Mouse (Mus musculus) forebrain, embryonic 12.5 days (tissue): ENCODE measurements around the gene Cyp4f39. TPM values are rescaled to one million over a fixed set of nuclear protein-coding genes. Genes with fewer than 3 reads are reported as not detected.

Experiments
- ATAC-seq: fragments of 200-750 bp; cut with Nextera tagmentation; 2 replicates; pipeline ENCODE4 v1.8.0; 2017; ENCODE audit warnings: moderate TSS enrichment; ENCODE audit not compliant: low FRiP score
- H3K27ac ChIP-seq: fragments of 300-500 bp; sonication (generic); 2 replicates; pipeline ENCODE4 v1.5.1; 2016; ENCODE audit warnings: mild to moderate bottlenecking
- H3K27me3 ChIP-seq: fragments of 300-500 bp; sonication (generic); 2 replicates; pipeline ENCODE4 v1.6.1; 2016; ENCODE audit warnings: mild to moderate bottlenecking
- H3K36me3 ChIP-seq: fragments of 300-500 bp; sonication (generic); replicated peaks from 2 replicates; pipeline ENCODE4 v1.6.1; 2016; ENCODE audit warnings: mild to moderate bottlenecking
- H3K4me1 ChIP-seq: fragments of 300-500 bp; sonication (generic); 2 replicates; pipeline ENCODE4 v1.6.1; 2016
- H3K4me2 ChIP-seq: fragments of 300-500 bp; sonication (generic); 2 replicates; pipeline ENCODE4 v1.6.1; 2016; ENCODE audit warnings: mild to moderate bottlenecking, moderate library complexity
- H3K4me3 ChIP-seq: fragments of 300-500 bp; sonication (generic); replicated peaks from 2 replicates; pipeline ENCODE4 v1.5.1; 2016; ENCODE audit warnings: mild to moderate bottlenecking
- H3K9ac ChIP-seq: fragments of 300-500 bp; sonication (generic); 2 replicates; pipeline ENCODE4 v1.6.1; 2016; ENCODE audit warnings: mild to moderate bottlenecking
- H3K9me3 ChIP-seq: fragments of 300-500 bp; sonication (generic); 2 replicates; pipeline ENCODE4 v1.6.1; 2016
- WGBS: fragments of 180-500 bp; shearing (Covaris S2); methylation state at CpG from one replicate; pipeline ENCODE4 v1.1.7; 2016; 5-methylcytosine and 5-hydroxymethylcytosine counted together
- polyA plus RNA-seq: library from polyadenylated mRNA; unstranded; fragments of >200 nt; fragmentation: Nextera tagmentation; extraction: Ambion mirVana; gene quantifications from 2 replicates; pipeline ENCODE4 v1.2.1, GENCODE M21; 2016

Cyp4f39 gene
- polyA plus RNA-seq, 1 experiment from 2014 or later: 0.22 TPM

GRCm38 (mm10) chr17:32437106-32437505 lies 15.4 kb upstream of the Cyp4f39 start:
- no peak overlapping the region for H3K4me2 ChIP-seq
- H3K27me3 ChIP-seq: peaks cover 4% of the 10 kb centered on the region; the same call in 1 of the 2 replicates
- WGBS: 96% methylated on average over 4 of the region's 4 CpGs
- no peaks in the 10 kb centered on the region for H3K9me3 ChIP-seq
- H3K4me1 ChIP-seq: no peaks in the 10 kb centered on the region
- H3K9ac ChIP-seq: no peak overlapping the region
- no peak overlapping the region for H3K4me3 ChIP-seq
- H3K36me3 ChIP-seq: no peaks in the 10 kb centered on the region
- H3K27ac ChIP-seq: no peak overlapping the region
- no peak for ATAC-seq

- Histone ChIP-seq H3K36me3 (no peaks in the 10 kb centered on the region), H3K4me3 (no peak overlapping the region), H3K4me1 (no peaks in the 10 kb centered on the region), H3K27ac (no peak overlapping the region), H3K4me2 (no peak overlapping the region), H3K9ac (no peak overlapping the region), H3K9me3 (no peaks in the 10 kb centered on the region), H3K27me3 (peaks cover 4% of the 10 kb centered on the region; the same call in 1 of the 2 replicates)
- ATAC-seq: no peak
- WGBS: 78% methylated on average over 6 of the region's 6 CpGs
Observed at GRCm38 (mm10) chr17:32443245-32443644, 9.3 kb upstream of the Cyp4f39 start.

GRCm38 (mm10) chr17:32445016-32445415 lies 7.5 kb upstream of the Cyp4f39 start:
- H3K4me3 ChIP-seq: no peak overlapping the region
- no peaks in the 10 kb centered on the region; the same call in 1 of the 2 replicates for H3K36me3 ChIP-seq
- H3K9me3 ChIP-seq: peaks cover 2% of the 10 kb centered on the region; the same call in 1 of the 2 replicates
- H3K27ac ChIP-seq: no peak overlapping the region
- no peak overlapping the region for H3K4me2 ChIP-seq
- no peak overlapping the region for H3K9ac ChIP-seq
- WGBS: 85% methylated on average over 5 of the region's 5 CpGs
- H3K27me3 ChIP-seq: peaks cover 4% of the 10 kb centered on the region; the same call in 1 of the 2 replicates
- no peak for ATAC-seq
- H3K4me1 ChIP-seq: no peaks in the 10 kb centered on the region

GRCm38 (mm10) chr17:32447195-32447594 lies 5.3 kb upstream of the Cyp4f39 start:
- H3K4me3 ChIP-seq: no peak overlapping the region
- H3K9me3 ChIP-seq: peaks cover 2% of the 10 kb centered on the region; the same call in 1 of the 2 replicates
- H3K9ac ChIP-seq: no peak overlapping the region
- H3K27ac ChIP-seq: no peak overlapping the region
- no peaks in the 10 kb centered on the region; the same call in 1 of the 2 replicates for H3K4me1 ChIP-seq
- no peaks in the 10 kb centered on the region for H3K27me3 ChIP-seq
- ATAC-seq: no peak
- no peaks in the 10 kb centered on the region; the same call in 1 of the 2 replicates for H3K36me3 ChIP-seq
- no peak overlapping the region for H3K4me2 ChIP-seq

GRCm38 (mm10) chr17:32449042-32449441 lies 3.5 kb upstream of the Cyp4f39 start:
- Histone ChIP-seq H3K4me2 (no peak overlapping the region), H3K4me1 (peaks cover 8% of the 10 kb centered on the region), H3K27me3 (peaks cover 12% of the 10 kb centered on the region), H3K36me3 (no peaks in the 10 kb centered on the region; the same call in 1 of the 2 replicates), H3K9ac (no peak overlapping the region), H3K4me3 (no peak overlapping the region), H3K9me3 (peaks cover 2% of the 10 kb centered on the region; the same call in 1 of the 2 replicates), H3K27ac (no peak overlapping the region)
- ATAC-seq: no peak
- 95% methylated on average over 1 of the region's 1 CpGs for WGBS

- WGBS: 52% methylated on average over 2 of the region's 2 CpGs
- H3K9ac ChIP-seq: no peak overlapping the region
- H3K27ac ChIP-seq: no peak overlapping the region
- peaks cover 14% of the 10 kb centered on the region for H3K27me3 ChIP-seq
- no peak for ATAC-seq
- H3K4me3 ChIP-seq: no peak overlapping the region
- peaks cover 8% of the 10 kb centered on the region for H3K4me1 ChIP-seq
- H3K4me2 ChIP-seq: no peak overlapping the region
- H3K9me3 ChIP-seq: peaks cover 2% of the 10 kb centered on the region; the same call in 1 of the 2 replicates
- H3K36me3 ChIP-seq: no peaks in the 10 kb centered on the region; the same call in 1 of the 2 replicates
Observed at GRCm38 (mm10) chr17:32450844-32451537, 1.5 kb upstream of the Cyp4f39 start.

GRCm38 (mm10) chr17:32454188-32454587 lies 1.7 kb downstream of the Cyp4f39 start:
- no peak overlapping the region for H3K27ac ChIP-seq

GRCm38 (mm10) chr17:32454997-32455396 lies 2.5 kb downstream of the Cyp4f39 start:
- WGBS: 52% methylated on average over 2 of the region's 2 CpGs
- no peak for ATAC-seq
- no peak overlapping the region for H3K27ac ChIP-seq
- H3K4me1 ChIP-seq: peaks cover 8% of the 10 kb centered on the region
- no peaks in the 10 kb centered on the region for H3K9me3 ChIP-seq
- no peak overlapping the region for H3K9ac ChIP-seq
- no peaks in the 10 kb centered on the region for H3K36me3 ChIP-seq
- H3K27me3 ChIP-seq: peaks cover 14% of the 10 kb centered on the region
- no peak overlapping the region for H3K4me2 ChIP-seq
- H3K4me3 ChIP-seq: no peak overlapping the region

More at GRCm38 (mm10) chr17:32454188-32454587, 1.7 kb downstream of the Cyp4f39 start:
- 81% methylated on average over 4 of the region's 4 CpGs for WGBS
- no peaks in the 10 kb centered on the region for H3K36me3 ChIP-seq
- no peaks in the 10 kb centered on the region; the same call in 1 of the 2 replicates for H3K9me3 ChIP-seq
- H3K4me2 ChIP-seq: no peak overlapping the region
- H3K9ac ChIP-seq: no peak overlapping the region
- H3K4me3 ChIP-seq: no peak overlapping the region
- peaks cover 14% of the 10 kb centered on the region for H3K27me3 ChIP-seq
- peaks cover 8% of the 10 kb centered on the region for H3K4me1 ChIP-seq
- no peak for ATAC-seq

- Histone ChIP-seq H3K9ac (no peak overlapping the region), H3K4me3 (no peak overlapping the region), H3K27ac (no peak overlapping the region), H3K4me1 (no peaks in the 10 kb centered on the region), H3K4me2 (no peak overlapping the region), H3K27me3 (no peaks in the 10 kb centered on the region), H3K36me3 (no peaks in the 10 kb centered on the region), H3K9me3 (no peaks in the 10 kb centered on the region)
- 50% methylated on average over 7 of the region's 7 CpGs for WGBS
- ATAC-seq: no peak
Observed at GRCm38 (mm10) chr17:32468494-32468893, 16.0 kb downstream of the Cyp4f39 start.

GRCm38 (mm10) chr17:32470795-32471194 lies 18.3 kb downstream of the Cyp4f39 start:
- no peaks in the 10 kb centered on the region for H3K4me1 ChIP-seq
- H3K4me2 ChIP-seq: no peak overlapping the region
- no peak overlapping the region for H3K4me3 ChIP-seq
- H3K27me3 ChIP-seq: no peaks in the 10 kb centered on the region
- WGBS: 83% methylated on average over 4 of the region's 4 CpGs
- H3K9ac ChIP-seq: no peak overlapping the region
- H3K36me3 ChIP-seq: no peaks in the 10 kb centered on the region
- no peak overlapping the region for H3K27ac ChIP-seq
- H3K9me3 ChIP-seq: no peaks in the 10 kb centered on the region
- no peak for ATAC-seq

GRCm38 (mm10) chr17:32472176-32472575 lies 19.7 kb downstream of the Cyp4f39 start:
- H3K27me3 ChIP-seq: no peaks in the 10 kb centered on the region
- WGBS: 71% methylated on average over 7 of the region's 7 CpGs
- no peaks in the 10 kb centered on the region for H3K36me3 ChIP-seq
- no peak overlapping the region for H3K27ac ChIP-seq
- no peaks in the 10 kb centered on the region for H3K4me1 ChIP-seq
- no peak overlapping the region for H3K4me3 ChIP-seq
- no peak overlapping the region for H3K4me2 ChIP-seq
- no peak overlapping the region for H3K9ac ChIP-seq
- H3K9me3 ChIP-seq: no peaks in the 10 kb centered on the region
- no peak for ATAC-seq

- H3K4me2 ChIP-seq: no peak overlapping the region
- no peaks in the 10 kb centered on the region for H3K9me3 ChIP-seq
- H3K4me1 ChIP-seq: no peaks in the 10 kb centered on the region
- peaks cover 6% of the 10 kb centered on the region; the same call in 1 of the 2 replicates for H3K27me3 ChIP-seq
- H3K27ac ChIP-seq: no peak overlapping the region
- no peak overlapping the region for H3K4me3 ChIP-seq
- no peak overlapping the region for H3K9ac ChIP-seq
- ATAC-seq: no peak
- WGBS: 87% methylated on average over 5 of the region's 5 CpGs
- no peaks in the 10 kb centered on the region for H3K36me3 ChIP-seq
Observed at GRCm38 (mm10) chr17:32474954-32475560, 22.5 kb downstream of the Cyp4f39 start.
